Mouse (Mus musculus) forebrain, embryonic 15.5 days (tissue): ENCODE measurements at regions not wholly inside any gene's neighbourhood (a gene's known extent, or its start where the extent isn't known, plus 50 kb on each side); places are given as distances from the start of the nearest gene placed in this dataset.
A peak's percentile ranks its signal among the peaks of the same experiment; 100 is the strongest.

Experiments used
- ATAC-seq: fragments of 200-750 bp; cut with Nextera tagmentation; replicated peaks from 2 replicates; pipeline ENCODE4 v1.8.0; 2017; ENCODE audit warnings: mild to moderate bottlenecking, moderate TSS enrichment, moderate library complexity
- H3K27ac ChIP-seq: fragments of 300-500 bp; sonication (generic); replicated peaks from 2 replicates; pipeline ENCODE4 v1.5.1; 2015; ENCODE audit warnings: mild to moderate bottlenecking, inconsistent platforms
- H3K27me3 ChIP-seq: fragments of 300-500 bp; sonication (generic); 2 replicates; pipeline ENCODE4 v1.6.1; 2015; ENCODE audit warnings: inconsistent platforms
- H3K36me3 ChIP-seq: fragments of 300-500 bp; sonication (generic); 2 replicates; pipeline ENCODE4 v1.6.1; 2015; ENCODE audit warnings: mild to moderate bottlenecking, inconsistent platforms
- H3K4me1 ChIP-seq: fragments of 300-500 bp; sonication (generic); 2 replicates; pipeline ENCODE4 v1.6.1; 2015; ENCODE audit warnings: inconsistent platforms
- H3K4me2 ChIP-seq: fragments of 300-500 bp; sonication (generic); replicated peaks from 2 replicates; pipeline ENCODE4 v1.6.1; 2015; ENCODE audit warnings: mild to moderate bottlenecking, inconsistent platforms
- H3K4me3 ChIP-seq: fragments of 300-500 bp; sonication (generic); 2 replicates; pipeline ENCODE4 v1.5.1; 2015; ENCODE audit warnings: mild to moderate bottlenecking, inconsistent platforms
- H3K9ac ChIP-seq: fragments of 300-500 bp; sonication (generic); replicated peaks from 2 replicates; pipeline ENCODE4 v1.6.1; 2015; ENCODE audit warnings: mild to moderate bottlenecking, inconsistent platforms
- H3K9me3 ChIP-seq: fragments of 300-500 bp; sonication (generic); 2 replicates; pipeline ENCODE4 v1.6.1; 2016; ENCODE audit warnings: inconsistent platforms
- WGBS: fragments of 180-500 bp; shearing (Covaris S2); methylation state at CpG from one replicate; pipeline ENCODE4 v1.1.7; 2015; ENCODE audit warnings: mixed read lengths; 5-methylcytosine and 5-hydroxymethylcytosine counted together

DNA sequence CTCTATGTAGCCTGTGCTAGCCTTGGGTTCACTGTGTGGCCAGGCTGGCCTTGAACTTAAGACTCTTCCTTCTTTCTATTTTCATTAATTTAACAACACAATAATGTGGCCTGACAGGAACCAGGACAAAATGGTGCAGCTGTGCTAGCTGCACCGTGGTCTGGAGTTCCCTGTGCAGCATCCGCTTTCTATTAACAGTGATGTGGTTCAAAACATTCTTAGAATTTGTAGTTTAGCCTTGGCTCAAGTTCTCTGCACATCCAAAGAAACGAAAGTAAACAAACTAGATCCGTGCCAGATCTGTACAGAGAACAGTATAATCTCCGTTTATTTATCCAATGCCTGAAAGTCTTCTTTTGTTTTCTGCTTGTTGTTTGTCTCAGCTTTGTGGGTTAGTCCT is 88.5 kb downstream of the Irx1 start:
- H3K27ac ChIP-seq, result no peak overlapping the region
- H3K4me1 ChIP-seq, result no peaks in the 10 kb centered on the region
- H3K9me3 ChIP-seq, result no peaks in the 10 kb centered on the region
- no peak overlapping the region for H3K9ac ChIP-seq
- WGBS, result 73% methylated on average over 5 of the region's 5 CpGs
- no peaks in the 10 kb centered on the region for H3K27me3 ChIP-seq
- H3K36me3 ChIP-seq, result no peaks in the 10 kb centered on the region
- no peak overlapping the region for H3K4me3 ChIP-seq
- no peak for ATAC-seq
- H3K4me2 ChIP-seq, result no peak overlapping the region

DNA sequence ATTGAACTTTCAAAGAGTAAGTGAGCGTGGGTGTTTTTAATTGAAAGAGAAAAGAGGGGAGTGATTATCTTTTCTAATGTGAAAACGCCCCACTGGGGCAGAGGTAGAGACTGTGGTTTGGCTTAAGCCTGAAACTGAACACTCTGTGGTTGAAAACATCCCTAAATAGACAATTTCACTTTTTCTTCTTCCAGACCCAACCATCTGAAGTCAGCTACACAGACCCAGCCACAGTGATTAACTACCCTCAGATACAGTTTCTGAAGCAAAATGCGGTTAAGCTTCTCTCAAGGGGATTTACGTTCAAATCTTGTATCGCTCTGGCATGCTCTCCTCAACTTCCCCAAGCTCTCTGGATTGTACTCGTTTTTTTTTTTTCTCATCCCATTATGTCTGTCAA is 94.8 kb downstream of the Irx1 start:
- no peak overlapping the region for H3K27ac ChIP-seq
- no peak overlapping the region for H3K4me2 ChIP-seq
- H3K4me3 ChIP-seq, result no peak overlapping the region
- no peaks in the 10 kb centered on the region for H3K36me3 ChIP-seq
- H3K27me3 ChIP-seq, result no peaks in the 10 kb centered on the region
- no peaks in the 10 kb centered on the region for H3K4me1 ChIP-seq
- WGBS, result 75% methylated on average over 6 of the region's 6 CpGs
- no peaks in the 10 kb centered on the region for H3K9me3 ChIP-seq
- ATAC-seq, result no peak
- no peak overlapping the region for H3K9ac ChIP-seq

DNA sequence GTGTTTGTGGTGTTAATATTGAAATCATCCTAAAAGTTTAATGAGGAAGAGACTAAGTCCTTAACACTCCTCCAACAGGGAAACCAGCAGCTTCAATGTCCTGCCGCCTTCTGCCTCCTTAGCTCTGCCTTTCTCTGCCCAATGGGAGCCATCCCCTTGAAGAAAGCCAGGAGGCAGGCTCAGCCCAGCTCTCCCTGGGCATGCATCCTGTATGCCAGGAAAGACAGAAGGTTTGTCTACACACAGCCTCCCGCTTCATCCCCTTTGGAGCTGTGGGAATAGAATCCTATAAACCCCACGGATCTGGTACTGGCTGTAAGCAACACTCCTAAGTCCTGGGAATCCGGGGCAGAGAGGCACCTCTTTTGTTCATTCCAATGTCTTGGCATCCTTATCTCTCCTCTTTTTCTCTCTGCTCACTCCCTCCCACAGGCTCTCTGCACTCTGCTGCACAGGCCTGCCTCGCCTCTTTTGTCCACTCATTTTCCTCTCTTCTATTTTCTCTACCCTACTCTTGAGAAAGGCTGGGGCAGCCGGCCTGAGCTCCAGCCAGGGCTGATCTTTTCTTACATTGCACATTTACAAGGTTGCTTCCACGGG is 110.0 kb downstream of the Irx1 start:
- ATAC-seq, result no peak
- Histone ChIP-seq H3K27ac (no peak overlapping the region), H3K9me3 (no peaks in the 10 kb centered on the region), H3K4me3 (no peak overlapping the region), H3K9ac (no peak overlapping the region), H3K36me3 (no peaks in the 10 kb centered on the region), H3K4me2 (no peak overlapping the region), H3K27me3 (no peaks in the 10 kb centered on the region), H3K4me1 (no peaks in the 10 kb centered on the region)
- WGBS, result 61% methylated on average over 7 of the region's 7 CpGs

DNA sequence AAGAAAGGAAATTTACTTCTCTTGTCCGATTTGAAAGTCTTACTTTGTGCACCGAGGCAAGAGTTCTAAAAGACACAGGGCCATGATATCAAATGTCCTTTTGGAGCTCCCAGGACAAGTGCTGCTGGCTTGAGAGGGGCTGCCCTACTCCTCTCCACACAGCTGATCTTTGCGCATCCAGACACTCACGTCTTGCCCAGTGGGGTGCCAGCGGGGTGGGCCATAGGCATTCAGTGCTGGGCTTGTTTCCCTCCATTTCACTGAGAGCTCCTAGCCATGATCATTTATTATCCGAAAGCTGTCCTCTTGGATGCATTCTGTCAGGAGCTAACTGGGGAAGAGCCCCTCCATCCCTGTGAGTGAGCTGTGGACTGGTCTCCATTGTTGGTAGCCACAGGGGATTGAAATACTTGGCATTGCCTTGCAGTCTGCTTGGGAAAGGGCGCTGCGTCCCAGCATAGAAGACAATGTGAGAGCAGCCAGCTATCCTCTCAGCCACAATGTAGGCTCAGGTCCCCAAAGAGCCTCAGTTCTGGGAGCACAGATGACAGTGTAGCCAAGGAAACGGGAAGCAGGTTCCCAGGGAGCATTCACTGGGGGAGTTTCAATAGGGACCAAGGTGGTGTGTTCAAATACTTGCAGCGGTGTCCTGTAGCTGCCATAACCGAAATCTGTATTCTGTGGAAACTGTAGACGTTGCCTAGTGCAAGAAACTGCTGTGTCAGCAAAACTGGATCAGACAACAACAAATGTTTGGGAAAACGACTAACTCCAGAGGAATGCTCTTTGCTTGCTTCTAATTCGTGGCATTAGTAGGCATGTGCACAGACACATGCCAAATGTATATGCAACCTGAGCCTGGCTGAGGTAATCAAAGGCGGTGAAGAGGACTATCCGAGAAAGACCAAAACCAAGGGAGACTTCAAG is 159.2 kb downstream of the Irx1 start:
- H3K36me3 ChIP-seq, result no peaks in the 10 kb centered on the region
- no peak overlapping the region for H3K4me3 ChIP-seq
- H3K4me1 ChIP-seq, result no peaks in the 10 kb centered on the region
- H3K4me2 ChIP-seq, result no peak overlapping the region
- H3K9ac ChIP-seq, result no peak overlapping the region
- H3K27me3 ChIP-seq, result no peaks in the 10 kb centered on the region
- WGBS, result 47% methylated on average over 16 of the region's 16 CpGs
- H3K27ac ChIP-seq, result no peak overlapping the region
- 0 out of 2 replicates have a peak, but pooled peaks have one; percentile 23 for ATAC-seq
- H3K9me3 ChIP-seq, result no peaks in the 10 kb centered on the region

- no peak overlapping the region for H3K27ac ChIP-seq
- no peak for ATAC-seq
- H3K9me3 ChIP-seq, result no peaks in the 10 kb centered on the region
- H3K4me3 ChIP-seq, result no peak overlapping the region
- no peaks in the 10 kb centered on the region for H3K36me3 ChIP-seq
- no peaks in the 10 kb centered on the region for H3K27me3 ChIP-seq
- 89% methylated on average over 6 of the region's 6 CpGs for WGBS
- H3K4me2 ChIP-seq, result no peak overlapping the region
- no peak overlapping the region for H3K9ac ChIP-seq
- no peaks in the 10 kb centered on the region for H3K4me1 ChIP-seq
Measured at GRCm38 (mm10) chr13:71798288-71798687, 165.2 kb downstream of the Irx1 start.

GRCm38 (mm10) chr13:71784740-71785139 is 178.8 kb downstream of the Irx1 start:
- no peaks in the 10 kb centered on the region for H3K27me3 ChIP-seq
- no peak for ATAC-seq
- 0 out of 2 replicates have a peak, but pooled peaks cover 7% of the 10 kb centered on the region for H3K4me1 ChIP-seq
- H3K36me3 ChIP-seq, result no peaks in the 10 kb centered on the region
- H3K9me3 ChIP-seq, result no peaks in the 10 kb centered on the region
- WGBS, result 40% methylated on average over 10 of the region's 10 CpGs
- no peak overlapping the region for H3K27ac ChIP-seq
- no peak overlapping the region for H3K4me3 ChIP-seq
- H3K4me2 ChIP-seq, result no peak overlapping the region
- H3K9ac ChIP-seq, result no peak overlapping the region

DNA sequence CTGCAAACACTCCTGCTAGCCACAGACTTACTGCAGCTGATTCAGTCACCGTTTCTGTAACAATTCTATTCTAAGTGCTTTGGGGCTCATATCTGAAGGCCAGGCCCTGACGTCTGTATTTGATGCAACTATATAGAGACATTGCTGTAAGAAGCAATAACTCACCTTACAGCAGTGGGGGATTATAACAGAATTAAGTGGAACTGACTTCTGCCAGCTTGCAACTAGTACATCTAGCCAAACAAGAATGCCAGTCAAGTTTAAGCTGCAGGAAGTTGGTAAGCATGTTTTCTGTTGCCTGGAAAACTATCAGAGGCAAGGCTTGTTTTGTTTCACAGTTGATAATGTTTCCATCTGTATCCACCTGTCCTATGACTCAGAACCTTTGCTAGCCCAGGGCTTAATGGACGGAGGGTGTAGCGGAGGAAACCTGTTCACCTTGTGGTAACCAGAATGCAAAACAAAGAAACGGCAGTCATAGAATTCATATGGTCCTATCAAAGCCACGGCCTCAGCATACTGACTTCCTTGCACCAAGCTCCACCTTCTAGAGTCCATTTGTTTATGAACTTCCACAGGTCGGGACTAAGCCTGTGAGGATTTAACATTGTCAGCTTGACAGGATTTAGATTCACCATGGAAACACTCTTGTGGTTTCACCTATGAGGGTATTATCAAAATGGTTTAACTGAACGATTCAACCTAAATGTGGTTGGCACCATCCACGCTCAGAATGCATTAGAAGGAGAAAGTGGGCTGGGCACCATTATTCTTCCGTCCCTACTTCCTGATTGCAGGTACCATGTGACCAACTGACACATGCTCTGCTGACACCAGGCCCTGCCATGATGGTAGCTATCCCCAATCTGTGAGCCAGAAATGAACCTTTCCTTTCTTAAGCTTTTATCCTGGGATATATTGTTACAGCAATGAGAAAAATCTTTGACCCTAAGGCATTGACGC is 216.2 kb downstream of the Irx1 start:
- Histone ChIP-seq H3K4me3 (no peak overlapping the region), H3K9ac (no peak overlapping the region), H3K9me3 (no peaks in the 10 kb centered on the region), H3K27ac (no peak overlapping the region), H3K4me2 (no peak overlapping the region), H3K36me3 (no peaks in the 10 kb centered on the region), H3K4me1 (no peaks in the 10 kb centered on the region), H3K27me3 (no peaks in the 10 kb centered on the region)
- no peak for ATAC-seq
- 78% methylated on average over 11 of the region's 11 CpGs for WGBS

DNA sequence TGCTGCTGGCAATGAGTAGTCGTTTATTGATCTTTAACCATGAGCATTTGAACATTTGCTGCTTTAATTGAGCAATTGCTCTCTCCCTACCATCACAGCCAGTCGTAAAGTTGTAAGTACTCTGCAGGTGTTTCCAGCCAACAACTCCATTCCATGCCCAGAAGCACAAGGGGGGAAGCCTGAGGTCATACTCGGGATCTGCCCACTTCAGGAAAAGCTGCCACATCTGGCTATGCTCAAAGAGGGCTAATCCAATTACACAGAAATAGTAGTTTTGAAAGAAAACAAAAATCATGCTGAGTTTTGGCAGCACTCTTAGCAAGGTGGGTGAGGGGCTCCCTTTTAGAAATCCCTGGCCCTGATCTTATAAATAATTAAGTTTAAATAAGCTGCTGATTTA is 217.0 kb downstream of the Irx1 start:
- ATAC-seq, result no peak
- no peaks in the 10 kb centered on the region for H3K4me1 ChIP-seq
- H3K36me3 ChIP-seq, result no peaks in the 10 kb centered on the region
- no peak overlapping the region for H3K9ac ChIP-seq
- H3K27me3 ChIP-seq, result no peaks in the 10 kb centered on the region
- 29% methylated on average over 3 of the region's 3 CpGs for WGBS
- no peak overlapping the region for H3K27ac ChIP-seq
- no peak overlapping the region for H3K4me3 ChIP-seq
- no peaks in the 10 kb centered on the region for H3K9me3 ChIP-seq
- no peak overlapping the region for H3K4me2 ChIP-seq

GRCm38 (mm10) chr13:71736821-71737345 is 226.6 kb downstream of the Irx1 start:
- WGBS, result 83% methylated on average over 8 of the region's 8 CpGs
- no peak overlapping the region for H3K27ac ChIP-seq
- H3K27me3 ChIP-seq, result no peaks in the 10 kb centered on the region
- no peaks in the 10 kb centered on the region for H3K9me3 ChIP-seq
- H3K4me3 ChIP-seq, result no peak overlapping the region
- H3K9ac ChIP-seq, result no peak overlapping the region
- H3K36me3 ChIP-seq, result no peaks in the 10 kb centered on the region
- no peaks in the 10 kb centered on the region for H3K4me1 ChIP-seq
- no peak overlapping the region for H3K4me2 ChIP-seq
- ATAC-seq, result no peak

GRCm38 (mm10) chr13:71734261-71734660 is 229.3 kb downstream of the Irx1 start:
- H3K4me3 ChIP-seq, result no peak overlapping the region
- 38% methylated on average over 12 of the region's 12 CpGs for WGBS

DNA sequence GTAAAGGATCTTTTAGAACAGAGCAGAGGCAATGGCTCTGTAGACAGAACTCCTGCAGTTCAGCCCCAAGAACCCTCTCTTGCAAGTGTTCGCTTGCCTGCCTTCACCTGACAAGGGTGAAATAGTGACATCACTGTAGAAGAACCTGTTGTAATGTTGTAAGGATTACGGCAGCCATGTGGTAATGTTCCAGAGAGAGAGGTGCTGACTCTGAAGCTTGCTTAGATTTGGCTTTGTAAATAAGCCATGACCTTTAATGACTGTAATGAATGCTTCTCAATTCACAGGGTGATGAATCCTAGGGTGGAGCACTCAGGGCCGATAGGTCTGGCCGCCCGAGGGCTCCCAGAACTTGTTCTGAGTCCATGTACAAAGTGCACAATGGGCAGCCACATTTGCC is 230.2 kb downstream of the Irx1 start:
- no peak for ATAC-seq
- Histone ChIP-seq H3K4me1 (no peaks in the 10 kb centered on the region), H3K27ac (no peak overlapping the region), H3K9ac (no peak overlapping the region), H3K9me3 (no peaks in the 10 kb centered on the region), H3K4me3 (no peak overlapping the region), H3K4me2 (no peak overlapping the region), H3K27me3 (no peaks in the 10 kb centered on the region), H3K36me3 (no peaks in the 10 kb centered on the region)
- 94% methylated on average over 5 of the region's 5 CpGs for WGBS

More at GRCm38 (mm10) chr13:71734261-71734660, 229.3 kb downstream of the Irx1 start:
- ATAC-seq, result no peak
- H3K9ac ChIP-seq, result no peak overlapping the region
- H3K27me3 ChIP-seq, result no peaks in the 10 kb centered on the region
- no peaks in the 10 kb centered on the region for H3K36me3 ChIP-seq
- no peak overlapping the region for H3K4me2 ChIP-seq
- no peak overlapping the region for H3K27ac ChIP-seq
- no peaks in the 10 kb centered on the region for H3K9me3 ChIP-seq
- H3K4me1 ChIP-seq, result no peaks in the 10 kb centered on the region

GRCm38 (mm10) chr13:71732903-71733302 is 230.6 kb downstream of the Irx1 start:
- Histone ChIP-seq H3K27me3 (no peaks in the 10 kb centered on the region), H3K27ac (no peak overlapping the region), H3K4me2 (no peak overlapping the region), H3K36me3 (no peaks in the 10 kb centered on the region), H3K9me3 (no peaks in the 10 kb centered on the region), H3K9ac (no peak overlapping the region), H3K4me3 (no peak overlapping the region), H3K4me1 (no peaks in the 10 kb centered on the region)
- 80% methylated on average over 1 of the region's 1 CpGs for WGBS
- ATAC-seq, result no peak
